Mouse (Mus musculus) left cerebral cortex, postnatal 10 days (tissue): ENCODE measurements around the gene Ate1. TPM values are rescaled to one million over a fixed set of nuclear protein-coding genes. Genes with fewer than 3 reads are reported as not detected.

Experiments
- DNase-seq, 2 experiments: peaks; one replicate each; pipeline ENCODE4 v3.0.0; 2021 to 2022; ENCODE audit warnings: low spot score in 2 of 2, mixed read lengths in 1 of 2; ENCODE audit errors: extremely low spot score in 1 of 2
- intact Hi-C: fragments of 180-260 bp; cut with DNase I; formaldehyde crosslinking; loops from one replicate; pipeline ENCODE4 v1.15.1; 2025
- total RNA-seq, 2 experiments: library from RNA; stranded (reverse); gene quantifications; 2 replicates each; pipeline ENCODE4 v1.2.3; 2021

The Ate1 gene
- total RNA-seq: 10 to 100 TPM; 56.0 to 56.9 TPM

- intact Hi-C loops: no loop called here
- DNase-seq: peak in 1 of 2 experiments; percentile 40
Measured at GRCm38 (mm10) chr7:130520049-130520425, at the start of gene Ate1. Gene Ate1 (minus strand): TSS chr7:130520369.

GRCm38 (mm10) chr7:130568783-130569436 lies 48.7 kb upstream of the Ate1 start:
- no peak for DNase-seq
- intact Hi-C loops: no loop called here

GRCm38 (mm10) chr7:130564596-130564995 lies 44.4 kb upstream of the Ate1 start:
- no peak for DNase-seq
- intact Hi-C loops: no loop called here

GRCm38 (mm10) chr7:130563880-130564279 lies 43.7 kb upstream of the Ate1 start:
- intact Hi-C loops: no loop called here
- no peak for DNase-seq

- intact Hi-C loops: no loop called here
- DNase-seq: no peak
Measured at GRCm38 (mm10) chr7:130563276-130563675, 43.1 kb upstream of the Ate1 start.

- DNase-seq: no peak
- intact Hi-C loops: no loop called here
Measured at GRCm38 (mm10) chr7:130560933-130561332, 40.8 kb upstream of the Ate1 start.

- no peak for DNase-seq
- intact Hi-C loops: no loop called here
Measured at GRCm38 (mm10) chr7:130558592-130558991, 38.4 kb upstream of the Ate1 start.

- intact Hi-C loops: no loop called here
- no peak for DNase-seq
Measured at GRCm38 (mm10) chr7:130555597-130555996, 35.4 kb upstream of the Ate1 start.

GRCm38 (mm10) chr7:130553321-130553720 lies 33.2 kb upstream of the Ate1 start:
- no peak for DNase-seq
- intact Hi-C loops: no loop called here

- intact Hi-C loops: no loop called here
Measured at GRCm38 (mm10) chr7:130552780-130553179, 32.6 kb upstream of the Ate1 start.

GRCm38 (mm10) chr7:130547635-130548175 lies 27.5 kb upstream of the Ate1 start:
- no peak for DNase-seq
- intact Hi-C loops: no loop called here

More at GRCm38 (mm10) chr7:130552780-130553179, 32.6 kb upstream of the Ate1 start:
- no peak for DNase-seq

GRCm38 (mm10) chr7:130546791-130547484 lies 26.8 kb upstream of the Ate1 start:
- DNase-seq: peak; percentile 85 to 94
- intact Hi-C loops: no loop called here

- intact Hi-C loops: no loop called here
Measured at GRCm38 (mm10) chr7:130546421-130546790, 26.2 kb upstream of the Ate1 start.

GRCm38 (mm10) chr7:130545893-130546292 lies 25.7 kb upstream of the Ate1 start:
- no peak for DNase-seq
- intact Hi-C loops: no loop called here

More at GRCm38 (mm10) chr7:130546421-130546790, 26.2 kb upstream of the Ate1 start:
- DNase-seq: no peak

GRCm38 (mm10) chr7:130545401-130545800 lies 25.2 kb upstream of the Ate1 start:
- intact Hi-C loops: no loop called here
- no peak for DNase-seq

- DNase-seq: no peak
- intact Hi-C loops: no loop called here
Measured at GRCm38 (mm10) chr7:130543181-130543580, 23.0 kb upstream of the Ate1 start.

- DNase-seq: no peak
- intact Hi-C loops: no loop called here
Measured at GRCm38 (mm10) chr7:130540176-130540575, 20.0 kb upstream of the Ate1 start.

- DNase-seq: no peak
- intact Hi-C loops: loop anchor here (10.0 kb wide), 1 partner anchor 378 kb away; no protein-coding TSS in a partner anchor
Measured at GRCm38 (mm10) chr7:130537068-130537467, 16.9 kb upstream of the Ate1 start.

GRCm38 (mm10) chr7:130535174-130535573 lies 15.0 kb upstream of the Ate1 start:
- no peak for DNase-seq
- intact Hi-C loops: loop anchor here (10.0 kb wide), 1 partner anchor 380 kb away; no protein-coding TSS in a partner anchor
